Mouse (Mus musculus): ENCODE measurements around the gene Dynlt1f. TPM values are rescaled to one million over a fixed set of nuclear protein-coding genes. Genes with fewer than 3 reads are reported as not detected.
"Not testable (repeated sequence)": the region's sequence is repeated elsewhere in the genome, so short reads cannot be mapped to it uniquely, and the experiment has no call there.

The Dynlt1f gene
- polyA plus RNA-seq, 1 experiment, result 10.5 TPM

DNA sequence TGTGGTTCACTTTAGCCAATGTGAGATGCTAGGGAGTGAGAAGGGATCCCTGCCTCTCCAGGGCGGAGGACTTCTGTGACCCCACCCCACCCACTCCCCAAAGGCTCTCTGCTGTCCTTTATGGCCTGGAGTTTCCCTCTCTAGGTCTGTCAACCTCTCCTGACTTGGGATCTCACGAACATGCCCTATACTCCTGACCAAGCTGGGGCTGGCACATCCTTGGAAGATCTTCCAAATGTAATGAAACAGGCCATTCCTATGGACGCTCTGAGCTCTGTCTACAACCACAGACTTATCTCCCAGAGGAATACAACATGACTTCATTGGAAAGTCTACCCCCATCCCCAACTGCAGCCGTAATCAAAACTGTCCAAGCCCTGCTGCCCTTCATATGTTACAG lies 11.0 kb downstream of the Dynlt1f start:
- H3K36me3 ChIP-seq (replicated peaks; ENCODE audit: low read length), result not testable (repeated sequence)
- peaks cover 13% of the 10 kb centered on the region for H3K4me1 ChIP-seq

DNA sequence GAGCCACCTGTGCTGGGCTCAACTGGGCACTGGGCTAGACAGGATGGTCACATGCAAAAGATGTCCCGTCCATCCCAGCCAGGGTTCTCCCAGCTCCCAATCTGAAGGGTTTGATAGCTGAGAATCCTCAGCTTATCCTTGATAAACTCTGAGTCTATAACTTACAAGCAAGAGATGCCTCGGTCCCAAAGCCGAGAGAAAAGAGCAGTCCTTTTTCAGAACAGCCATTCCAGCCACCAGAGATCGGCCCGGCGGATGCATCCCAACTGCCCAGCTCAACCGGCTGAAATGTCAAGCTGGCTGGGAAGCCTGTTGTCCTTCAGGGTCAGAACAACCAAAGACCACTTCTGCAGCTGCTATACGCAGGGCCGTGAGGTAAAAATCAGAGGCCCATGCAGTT lies 11.5 kb downstream of the Dynlt1f start:
- H3K9me3 ChIP-seq; H3K4me3 ChIP-seq (replicated peaks); H3K27me3 ChIP-seq (replicated peaks); H3K36me3 ChIP-seq (replicated peaks; ENCODE audit: low read length): not testable (repeated sequence)
- H3K4me1 ChIP-seq, result peaks cover 13% of the 10 kb centered on the region

More for the DNA sequence above, 11.0 kb downstream of the Dynlt1f start:
- H3K27me3 ChIP-seq (replicated peaks); H3K9me3 ChIP-seq; H3K4me3 ChIP-seq (replicated peaks): not testable (repeated sequence)

DNA sequence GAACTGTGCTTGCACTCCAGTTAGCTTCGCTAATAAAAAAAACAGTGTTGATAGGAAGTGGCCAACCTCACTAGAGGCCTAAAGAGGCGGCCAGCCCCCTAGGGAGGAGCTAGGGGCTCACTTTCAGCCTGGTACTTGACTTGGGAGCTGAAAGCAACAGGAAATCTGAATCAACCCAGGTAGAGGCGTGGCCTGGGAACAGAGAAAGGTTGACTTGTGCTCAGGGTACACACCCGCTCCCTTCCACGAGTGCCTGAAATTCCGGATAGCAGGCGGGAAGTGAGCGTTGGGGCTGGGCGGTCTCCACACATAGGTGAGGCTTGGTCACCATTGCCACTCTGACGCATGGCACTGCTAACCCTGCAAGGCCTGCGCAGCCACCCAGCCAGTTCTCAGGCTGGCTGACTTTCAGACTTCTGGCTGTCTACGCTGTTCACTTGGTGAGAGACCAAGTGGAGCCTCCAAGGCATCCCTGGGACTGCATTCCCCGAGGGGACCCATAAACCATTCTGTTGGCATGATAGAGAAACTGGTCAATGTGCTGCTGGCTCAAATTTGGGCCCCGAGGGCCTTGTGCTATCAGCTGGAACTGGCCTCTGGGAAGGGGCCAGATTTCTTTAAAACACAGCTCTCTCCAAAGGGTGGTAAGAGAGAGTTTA lies 14.8 kb downstream of the Dynlt1f start:
- H3K27me3 ChIP-seq (replicated peaks); H3K4me3 ChIP-seq (replicated peaks); H3K36me3 ChIP-seq (replicated peaks; ENCODE audit: low read length); H3K9me3 ChIP-seq: not testable (repeated sequence)
- H3K4me1 ChIP-seq, result peaks cover 13% of the 10 kb centered on the region

- not testable (repeated sequence) for H3K9me3 ChIP-seq; H3K36me3 ChIP-seq (replicated peaks; ENCODE audit: low read length); H3K4me3 ChIP-seq (replicated peaks); H3K27me3 ChIP-seq (replicated peaks)
- peaks cover 13% of the 10 kb centered on the region for H3K4me1 ChIP-seq
Measured at GRCm38 (mm10) chr17:6640044-6640637, 15.6 kb downstream of the Dynlt1f start.

GRCm38 (mm10) chr17:6639486-6639885 lies 16.2 kb downstream of the Dynlt1f start:
- not testable (repeated sequence) for H3K27me3 ChIP-seq (replicated peaks); H3K36me3 ChIP-seq (replicated peaks; ENCODE audit: low read length); H3K9me3 ChIP-seq

DNA sequence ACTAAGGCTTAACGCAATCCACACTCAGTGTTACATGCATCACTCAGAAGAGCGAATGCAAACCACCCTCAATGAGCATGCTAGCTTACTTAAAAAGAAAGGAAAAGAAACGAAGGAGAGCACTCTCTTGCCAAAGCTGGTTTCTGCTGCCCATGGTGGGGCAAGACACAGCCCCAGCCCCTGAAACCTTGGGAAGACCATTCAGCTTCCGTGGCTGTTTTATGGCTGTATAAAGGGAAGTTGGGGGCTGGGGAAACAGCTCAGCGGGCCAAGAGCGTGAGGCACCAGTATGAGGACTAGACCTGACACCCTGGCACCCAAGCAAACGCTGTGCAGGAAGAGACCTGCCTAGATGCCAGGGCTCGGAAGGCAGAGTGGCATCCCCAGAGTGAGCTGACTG lies 17.3 kb downstream of the Dynlt1f start:
- not testable (repeated sequence) for H3K9me3 ChIP-seq; H3K4me3 ChIP-seq (replicated peaks); H3K27me3 ChIP-seq (replicated peaks); H3K36me3 ChIP-seq (replicated peaks; ENCODE audit: low read length)
- peaks cover 13% of the 10 kb centered on the region for H3K4me1 ChIP-seq

More at GRCm38 (mm10) chr17:6639486-6639885, 16.2 kb downstream of the Dynlt1f start:
- peaks cover 13% of the 10 kb centered on the region for H3K4me1 ChIP-seq
- H3K4me3 ChIP-seq (replicated peaks), result not testable (repeated sequence)

GRCm38 (mm10) chr17:6637434-6637833 lies 18.3 kb downstream of the Dynlt1f start:
- H3K4me3 ChIP-seq (replicated peaks); H3K9me3 ChIP-seq; H3K27me3 ChIP-seq (replicated peaks); H3K36me3 ChIP-seq (replicated peaks; ENCODE audit: low read length): not testable (repeated sequence)
- H3K4me1 ChIP-seq, result peaks cover 13% of the 10 kb centered on the region

DNA sequence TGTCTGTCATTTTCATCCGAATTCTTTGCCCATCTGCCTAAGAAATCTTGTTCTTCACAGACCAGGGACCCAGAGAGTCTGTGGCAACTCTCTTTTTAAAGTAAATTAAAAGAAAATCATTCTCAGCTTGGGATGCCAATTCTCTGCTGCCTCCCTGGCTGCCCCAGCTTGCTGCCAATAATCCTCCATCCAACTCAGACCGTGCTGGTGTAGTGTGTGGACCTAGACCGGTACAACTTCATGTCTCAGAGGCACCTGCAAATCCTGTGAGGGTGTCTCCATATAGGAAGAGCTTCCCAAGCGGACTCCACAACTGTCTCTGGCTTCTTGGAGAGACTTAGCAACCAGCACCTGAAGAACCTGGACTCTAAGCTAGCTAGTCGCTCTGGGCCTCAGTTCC lies 18.8 kb downstream of the Dynlt1f start:
- Histone ChIP-seq H3K4me3 (replicated peaks) (no peak overlapping the region), H3K9me3 (no peaks in the 10 kb centered on the region), H3K36me3 (replicated peaks; ENCODE audit: low read length) (peaks cover 4% of the 10 kb centered on the region), H3K4me1 (peaks cover 13% of the 10 kb centered on the region), H3K27me3 (replicated peaks) (no peaks in the 10 kb centered on the region)
- TF ChIP-seq GATA1 (IDR thresholded peaks at IDR 0.05; ENCODE audit: borderline replicate concordance, low read length) (no peak), FLI1 (IDR thresholded peaks at IDR 0.05; ENCODE audit: low read length) (no peak)

DNA sequence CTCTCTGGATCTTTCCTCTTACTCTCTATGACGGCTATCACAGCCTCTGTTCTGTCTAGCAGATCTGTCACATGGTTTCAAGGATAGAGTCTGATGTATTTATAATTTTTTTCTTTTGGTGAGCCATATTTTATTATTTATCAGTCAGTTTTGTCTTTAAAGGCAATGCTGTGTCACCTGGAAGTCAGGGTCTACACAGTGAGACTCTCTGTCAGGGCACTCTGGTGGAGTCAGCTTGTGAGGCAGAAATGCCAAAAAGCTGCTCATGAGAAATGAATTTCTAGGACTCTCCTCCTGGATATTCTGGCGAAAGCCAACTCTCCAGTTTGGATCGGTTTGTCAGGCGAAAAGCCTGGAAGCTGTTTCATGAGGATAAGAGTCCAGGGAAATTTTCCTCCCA lies 19.9 kb downstream of the Dynlt1f start:
- H3K4me1 ChIP-seq; H3K36me3 ChIP-seq (replicated peaks; ENCODE audit: low read length); H3K27me3 ChIP-seq (replicated peaks); H3K4me3 ChIP-seq (replicated peaks); H3K9me3 ChIP-seq: not testable (repeated sequence)

DNA sequence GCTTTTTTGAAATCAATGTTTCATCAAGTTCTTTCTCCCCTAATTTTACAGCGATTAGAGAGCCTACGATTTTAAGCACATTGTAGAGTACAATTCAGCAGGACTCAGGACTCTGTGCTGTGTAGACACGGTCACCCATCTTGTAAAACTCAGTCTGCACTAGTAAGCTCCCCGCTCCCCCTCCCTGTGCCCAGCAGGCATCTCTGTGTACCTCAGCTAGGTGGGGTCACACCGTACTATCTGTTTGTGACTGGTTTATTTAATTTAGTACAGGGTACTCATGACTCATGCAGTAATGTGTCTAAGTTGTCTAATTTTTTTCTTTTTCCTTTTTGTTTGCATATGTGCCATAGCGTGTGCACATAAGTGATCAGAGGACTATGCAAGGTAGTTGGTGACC lies 22.9 kb downstream of the Dynlt1f start:
- not testable (repeated sequence) for H3K4me1 ChIP-seq; H3K36me3 ChIP-seq (replicated peaks; ENCODE audit: low read length); H3K9me3 ChIP-seq; H3K4me3 ChIP-seq (replicated peaks); H3K27me3 ChIP-seq (replicated peaks)

- not testable (repeated sequence) for H3K36me3 ChIP-seq (replicated peaks; ENCODE audit: low read length)
Measured at GRCm38 (mm10) chr17:6630398-6630797, 25.3 kb downstream of the Dynlt1f start.

DNA sequence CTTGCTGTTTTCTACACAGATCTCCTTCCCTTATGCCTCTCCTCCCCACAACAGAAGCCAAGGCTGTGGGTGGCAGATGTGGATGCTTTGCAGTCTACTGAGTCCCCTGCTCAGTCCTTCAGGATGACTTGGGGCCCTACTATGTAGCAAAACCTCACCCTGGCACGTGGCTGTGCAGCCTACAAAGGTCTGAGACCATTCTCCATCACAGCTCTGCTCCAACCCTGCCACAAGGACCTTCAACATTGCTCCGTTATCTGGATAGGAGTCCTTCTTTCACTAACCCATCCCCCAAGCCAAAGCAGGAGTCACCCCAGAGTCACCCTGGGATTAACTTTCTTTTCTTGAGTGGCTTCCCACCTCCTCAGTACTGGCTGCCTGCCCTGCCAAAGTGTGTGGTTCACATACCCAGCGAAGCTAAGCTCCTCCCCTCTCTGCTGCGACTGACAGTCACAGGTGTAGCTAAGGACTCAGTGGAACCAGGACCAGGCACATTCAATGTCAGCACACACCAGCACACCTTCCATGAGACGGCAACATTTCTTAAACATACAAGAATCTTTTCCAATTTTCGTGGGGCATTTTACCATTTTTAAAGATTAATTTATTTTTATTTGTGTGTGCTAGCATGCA lies 30.7 kb downstream of the Dynlt1f start:
- H3K9me3 ChIP-seq; H3K4me3 ChIP-seq (replicated peaks); H3K4me1 ChIP-seq; H3K27me3 ChIP-seq (replicated peaks); H3K36me3 ChIP-seq (replicated peaks; ENCODE audit: low read length): not testable (repeated sequence)

More at GRCm38 (mm10) chr17:6630398-6630797, 25.3 kb downstream of the Dynlt1f start:
- H3K9me3 ChIP-seq; H3K27me3 ChIP-seq (replicated peaks); H3K4me3 ChIP-seq (replicated peaks); H3K4me1 ChIP-seq: not testable (repeated sequence)

GRCm38 (mm10) chr17:6621976-6622375 lies 33.7 kb downstream of the Dynlt1f start:
- not testable (repeated sequence) for H3K9me3 ChIP-seq; H3K36me3 ChIP-seq (replicated peaks; ENCODE audit: low read length); H3K4me1 ChIP-seq; H3K4me3 ChIP-seq (replicated peaks); H3K27me3 ChIP-seq (replicated peaks)

DNA sequence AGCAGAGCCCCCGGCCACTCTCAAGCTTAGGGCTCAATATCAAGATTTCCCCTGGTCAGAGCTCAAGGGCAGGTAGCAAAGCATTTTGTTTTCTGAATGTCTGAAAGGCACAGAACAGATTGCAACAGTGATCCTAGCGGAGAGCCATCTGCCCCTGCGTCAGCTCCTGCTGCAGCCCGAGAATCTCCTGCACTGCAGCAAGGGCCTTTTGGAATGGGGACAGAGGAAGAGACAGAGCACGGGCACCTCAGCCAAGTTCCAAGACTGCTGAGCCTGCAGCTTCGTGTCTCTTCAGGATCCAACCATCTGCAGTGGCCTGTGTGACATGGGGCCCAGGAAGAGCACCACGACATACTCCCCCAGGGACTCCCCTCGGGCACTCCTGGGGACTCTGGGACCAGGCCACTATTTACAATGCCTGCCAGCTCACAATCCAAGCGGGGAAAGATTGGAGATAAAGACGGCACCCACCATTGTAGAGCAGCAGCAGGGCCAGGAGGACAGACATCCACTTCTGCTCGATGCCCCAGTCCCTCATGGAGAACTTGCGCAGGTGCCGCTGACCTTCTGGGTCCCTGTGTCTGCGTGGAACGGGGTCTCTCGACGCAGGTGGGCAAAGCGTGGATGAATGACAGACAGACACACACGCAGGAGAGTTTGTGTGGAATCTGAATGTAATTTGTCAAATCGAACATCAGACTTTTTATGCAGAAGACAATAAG lies 34.8 kb downstream of the Dynlt1f start:
- not testable (repeated sequence) for H3K27me3 ChIP-seq (replicated peaks); H3K4me3 ChIP-seq (replicated peaks); H3K4me1 ChIP-seq; H3K9me3 ChIP-seq; H3K36me3 ChIP-seq (replicated peaks; ENCODE audit: low read length)

GRCm38 (mm10) chr17:6620035-6620434 lies 35.7 kb downstream of the Dynlt1f start:
- not testable (repeated sequence) for H3K4me1 ChIP-seq; H3K4me3 ChIP-seq (replicated peaks); H3K9me3 ChIP-seq; H3K36me3 ChIP-seq (replicated peaks; ENCODE audit: low read length); H3K27me3 ChIP-seq (replicated peaks)
